Mouse (Mus musculus): Measurements from ENCODE around the gene Rnf149.

GRCm38 (mm10) chr1:39623729-39624128, 46.5 kb upstream of the Rnf149 start:
- TF ChIP-seq CTCF (IDR thresholded peaks at IDR 0.05; ENCODE audit: borderline replicate concordance, control insufficient read depth, extremely low read depth, insufficient read depth, low read length, poor library complexity) (no peak), POLR2A (IDR thresholded peaks at IDR 0.05; ENCODE audit: control insufficient read depth, extremely low read depth, insufficient read depth, low read length, poor library complexity) (no peak)
